Mouse (Mus musculus) testis, postnatal 14 days (tissue): ENCODE data around the gene Bcar1.

Source experiments
- DNase-seq: peaks from one replicate; pipeline ENCODE4 v3.0.0; 2021; ENCODE audit warnings: low spot score

Bcar1 gene

GRCm38 (mm10) chr8:111769764-111770428 lies 26.3 kb upstream of the Bcar1 start:
- DNase-seq, result peak; percentile 70

GRCm38 (mm10) chr8:111769296-111769695 lies 25.7 kb upstream of the Bcar1 start:
- DNase-seq, result no peak

GRCm38 (mm10) chr8:111768651-111769050 lies 25.0 kb upstream of the Bcar1 start:
- DNase-seq, result no peak

GRCm38 (mm10) chr8:111765616-111766015 lies 22.0 kb upstream of the Bcar1 start:
- DNase-seq, result no peak

GRCm38 (mm10) chr8:111765096-111765495 lies 21.5 kb upstream of the Bcar1 start:
- no peak for DNase-seq

- no peak for DNase-seq
Measured at GRCm38 (mm10) chr8:111760708-111761107, 17.1 kb upstream of the Bcar1 start.

- no peak for DNase-seq
Measured at GRCm38 (mm10) chr8:111758817-111759216, 15.2 kb upstream of the Bcar1 start.

GRCm38 (mm10) chr8:111757599-111757998 lies 14.0 kb upstream of the Bcar1 start:
- DNase-seq, result no peak

GRCm38 (mm10) chr8:111754736-111755135 lies 11.1 kb upstream of the Bcar1 start:
- no peak for DNase-seq

- DNase-seq, result peak; percentile 58
Measured at GRCm38 (mm10) chr8:111754088-111754487, 10.5 kb upstream of the Bcar1 start.

- DNase-seq, result no peak
Measured at GRCm38 (mm10) chr8:111748766-111749165, 5.2 kb upstream of the Bcar1 start.

GRCm38 (mm10) chr8:111747866-111748649 lies 4.4 kb upstream of the Bcar1 start:
- DNase-seq, result no peak

- peak; percentile 67 for DNase-seq
Measured at GRCm38 (mm10) chr8:111746582-111747465, 3.2 kb upstream of the Bcar1 start.

GRCm38 (mm10) chr8:111745591-111746418 lies 2.2 kb upstream of the Bcar1 start:
- DNase-seq, result peak; percentile 71

GRCm38 (mm10) chr8:111745086-111745485 lies 1.5 kb upstream of the Bcar1 start:
- DNase-seq, result peak; percentile 3

GRCm38 (mm10) chr8:111743101-111743791 lies 363 bp downstream of the Bcar1 start:
- DNase-seq, result no peak

- no peak for DNase-seq
Measured at GRCm38 (mm10) chr8:111742261-111743037, 1.2 kb downstream of the Bcar1 start.

- no peak for DNase-seq
Measured at GRCm38 (mm10) chr8:111741556-111741955, 2.1 kb downstream of the Bcar1 start.

GRCm38 (mm10) chr8:111740994-111741393 lies 2.6 kb downstream of the Bcar1 start:
- DNase-seq, result no peak

GRCm38 (mm10) chr8:111740301-111740711 lies 3.3 kb downstream of the Bcar1 start:
- no peak for DNase-seq
